Mouse (Mus musculus): Measurements from ENCODE around the gene Itga6.

DNA sequence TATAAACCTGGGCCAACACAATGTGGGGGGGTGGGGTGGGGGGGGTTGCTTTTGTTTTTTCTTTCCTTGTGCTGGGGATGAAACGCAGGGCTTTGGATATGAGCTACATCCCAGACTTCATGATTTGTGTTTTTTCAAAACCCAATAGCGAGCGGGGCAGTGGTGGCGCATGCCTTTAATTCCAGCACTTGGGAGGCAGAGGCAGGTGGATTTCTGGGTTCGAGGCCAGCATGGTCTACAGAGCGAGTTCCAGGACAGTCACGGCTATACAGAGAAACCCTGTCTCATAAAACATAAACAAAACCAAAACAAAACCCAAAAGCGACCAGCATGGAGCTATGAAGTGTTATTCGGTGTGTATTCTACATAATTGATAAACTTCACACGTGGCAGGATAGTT lies 126.7 kb downstream of the Itga6 start:
- TF ChIP-seq CTCF (IDR thresholded peaks at IDR 0.05) = no peak
- no peak for TF ChIP-seq EP300 (IDR thresholded peaks at IDR 0.05)

Measured in lung, postnatal 0 days (tissue).